40 mouse cellular contexts compared by ENCODE assay signal in the genomic region with DNA sequence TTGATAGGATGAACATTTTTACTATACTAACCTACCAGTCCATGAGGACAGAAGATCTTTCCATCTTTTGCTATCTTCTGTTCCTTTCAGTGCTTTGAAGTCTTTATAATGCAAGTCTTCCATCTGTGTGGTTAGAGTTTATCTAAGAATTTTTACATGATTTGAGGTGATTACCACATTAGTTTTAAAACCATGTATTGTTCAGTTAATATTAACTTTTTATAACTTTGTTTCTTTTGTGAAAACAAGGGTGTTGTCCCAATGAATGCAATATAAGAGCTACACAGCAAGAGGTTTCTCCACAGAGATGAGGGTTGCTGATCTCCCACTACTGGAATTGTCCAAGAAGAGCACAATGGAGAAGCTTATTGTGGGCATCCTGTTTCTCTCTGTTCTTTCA. TPM values are rescaled to one million over a fixed set of nuclear protein-coding genes. Genes with fewer than 3 reads are reported as not detected.
"Had no signal": no experiment of that assay in that cellular context is flagged by ENCODE, and none has a peak within 500 bp of the region (broad histone marks: within the 10 kb centered on the region; RNA-seq: fewer than 3 reads in every experiment).

A gene (plus strand): TSS at position 301 of the 400 bp plus-strand sequence.

- H3K9me3 ChIP-seq: heart, embryonic 10.5 days; heart, embryonic 12.5 days; heart, embryonic 13.5 days; heart, embryonic 15.5 days; hindbrain, embryonic 10.5 days; hindbrain, embryonic 12.5 days; hindbrain, embryonic 13.5 days; hindbrain, embryonic 15.5 days; kidney, embryonic 15.5 days had no signal

- DNase-seq: heart, postnatal 10 days; heart, postnatal 14 days; heart, postnatal 36 days; heart, postnatal 4 days; kidney, adult 11 months; kidney, adult 18-20 months; kidney, adult 2 months; kidney, adult 8-10 months; kidney, adult 9 months; kidney, postnatal 10 days; kidney, postnatal 14 days; kidney, postnatal 25 days; kidney, postnatal 36 days; kidney, postnatal 4 days; layer of hippocampus, adult 9-11 months; layer of hippocampus, postnatal 36 days had no signal

- H3K4me2 ChIP-seq: heart, embryonic 11.5 days; heart, embryonic 12.5 days; heart, embryonic 13.5 days; heart, embryonic 15.5 days; hindbrain, embryonic 12.5 days; hindbrain, embryonic 13.5 days; hindbrain, embryonic 14.5 days; hindbrain, embryonic 15.5 days; kidney, embryonic 15.5 days had no signal

- H3K27me3 ChIP-seq: heart, embryonic 12.5 days; heart, embryonic 13.5 days; heart, embryonic 15.5 days; hindbrain, embryonic 12.5 days; hindbrain, embryonic 13.5 days; hindbrain, embryonic 15.5 days; kidney, embryonic 15.5 days had no signal

- H3K9ac ChIP-seq: heart, embryonic 12.5 days; heart, embryonic 13.5 days; heart, embryonic 15.5 days; hindbrain, embryonic 12.5 days; hindbrain, embryonic 13.5 days; hindbrain, embryonic 14.5 days; hindbrain, embryonic 15.5 days; kidney, embryonic 15.5 days had no signal

- ATAC-seq: hindbrain, embryonic 16.5 days; hindbrain, postnatal 0 days; inflammation-experienced regulatory T-cells, adult 6 months had no signal

- H3K27ac ChIP-seq: heart, embryonic 10.5 days; heart, embryonic 13.5 days; heart, embryonic 15.5 days; hindbrain, embryonic 10.5 days; hindbrain, embryonic 12.5 days; hindbrain, embryonic 13.5 days; hindbrain, embryonic 14.5 days; hindbrain, embryonic 15.5 days; hindbrain, postnatal 0 days; kidney, embryonic 15.5 days; kidney, postnatal 0 days; layer of hippocampus, adult 2 months; left cerebral cortex, adult 2 months had no signal

- H3K4me3 ChIP-seq: heart, embryonic 10.5 days; heart, embryonic 12.5 days; heart, embryonic 13.5 days; heart, embryonic 15.5 days; hindbrain, embryonic 10.5 days; hindbrain, embryonic 12.5 days; hindbrain, embryonic 13.5 days; hindbrain, embryonic 15.5 days; kidney, embryonic 15.5 days; layer of hippocampus, adult 2 months; left cerebral cortex, adult 2 months had no signal

- H3K4me1 ChIP-seq: heart, embryonic 10.5 days; heart, embryonic 12.5 days; heart, embryonic 13.5 days; heart, embryonic 15.5 days; hindbrain, embryonic 10.5 days; hindbrain, embryonic 12.5 days; hindbrain, embryonic 13.5 days; hindbrain, embryonic 15.5 days; kidney, embryonic 15.5 days had no signal

- H3K36me3 ChIP-seq: heart, embryonic 10.5 days; heart, embryonic 12.5 days; heart, embryonic 13.5 days; heart, embryonic 15.5 days; hindbrain, embryonic 10.5 days; hindbrain, embryonic 12.5 days; hindbrain, embryonic 13.5 days; hindbrain, embryonic 15.5 days; kidney, embryonic 15.5 days had no signal

RNA-seq across cellular contexts. Expression of the gene that starts here (rescaled TPM):
- polyA plus RNA-seq: heart, embryonic 10.5 days; heart, embryonic 11.5 days; heart, embryonic 12.5 days; heart, embryonic 13.5 days; heart, embryonic 14.5 days; heart, embryonic 15.5 days; heart, embryonic 16.5 days; heart, postnatal 0 days; hindbrain, embryonic 10.5 days; hindbrain, embryonic 11.5 days; hindbrain, embryonic 12.5 days; hindbrain, embryonic 13.5 days; hindbrain, embryonic 14.5 days; hindbrain, embryonic 15.5 days; hindbrain, embryonic 16.5 days; hindbrain, postnatal 0 days; inflammation-experienced regulatory T-cells, adult 6 months; intestine, embryonic 14.5 days; kidney, adult 2 months; kidney, embryonic 14.5 days; kidney, embryonic 15.5 days; kidney, embryonic 16.5 days; kidney, postnatal 0 days had no signal
